ENCODE assay signal across 23 mouse cellular contexts in genomic region chr16:55442821-55443581, GRCm38 (mm10).
DNase-seq lines count a peak whose midpoint lies in the region; ATAC-seq lines count a peak whose summit lies in the region.
"Had no signal": no experiment of that assay in that cellular context is flagged by ENCODE, and none has a peak within 500 bp of the region (broad histone marks: within the 10 kb centered on the region; RNA-seq: fewer than 3 reads in every experiment).

No protein-coding gene starts in this region.

- no peak overlapping the region for H3K4me2 ChIP-seq in limb, embryonic 12.5 days
- H3K4me2 ChIP-seq in midbrain, embryonic 15.5 days = no peak overlapping the region
- H3K4me2 ChIP-seq: forebrain, embryonic 15.5 days; heart, embryonic 11.5 days; hindbrain, embryonic 12.5 days; hindbrain, embryonic 15.5 days had no signal

- DNase-seq in Muller cell, postnatal 12 days (ENCODE audit: inconsistent ontology term) = peak; percentile 74
- peak; percentile 28 for DNase-seq in hindlimb bud, embryonic 11.5 days (ENCODE audit: extremely low spot score, low read depth, low spot score)
- peak; percentile 22 for DNase-seq in mesoderm, embryonic 11.5 days (ENCODE audit: low read depth, low spot score)
- no peak for DNase-seq in ovary, postnatal 10 days (ENCODE audit: low spot score)
- no peak for DNase-seq in frontal cortex, postnatal 14 days (ENCODE audit: low spot score in 2 of 2)
- DNase-seq: adrenal gland, adult 8-10 months; adrenal gland, postnatal 25 days; B cell, adult 2 months; cerebellum, adult 18-20 months; cerebellum, adult 9-10 months; cerebellum, postnatal 14 days; gastrocnemius, adult 2 months; gastrocnemius, postnatal 14 days; heart, adult 11 months had no signal

- 21% methylated on average over 5 of the region's 5 CpGs for WGBS in limb, embryonic 12.5 days
- 86% methylated on average over 5 of the region's 5 CpGs for WGBS in midbrain, embryonic 15.5 days

- peaks cover 15% of the 10 kb centered on the region for H3K4me1 ChIP-seq in limb, embryonic 12.5 days (replicated peaks)
- H3K4me1 ChIP-seq in midbrain, embryonic 15.5 days = no peaks in the 10 kb centered on the region
- H3K4me1 ChIP-seq: forebrain, embryonic 10.5 days; forebrain, embryonic 15.5 days; hindbrain, embryonic 12.5 days; hindbrain, embryonic 15.5 days had no signal

- H3K9me3 ChIP-seq in limb, embryonic 12.5 days = no peaks in the 10 kb centered on the region
- no peaks in the 10 kb centered on the region for H3K9me3 ChIP-seq in midbrain, embryonic 15.5 days
- H3K9me3 ChIP-seq: forebrain, embryonic 10.5 days; forebrain, embryonic 15.5 days; G1E; hindbrain, embryonic 12.5 days; hindbrain, embryonic 15.5 days had no signal

- H3K27ac ChIP-seq in limb, embryonic 12.5 days = 0 out of 2 replicates have a peak overlapping the region, but pooled peaks have one; percentile 17
- no peak overlapping the region for H3K27ac ChIP-seq in midbrain, embryonic 15.5 days
- H3K27ac ChIP-seq: forebrain, embryonic 10.5 days; forebrain, embryonic 15.5 days; gastrocnemius, adult 2 months; hindbrain, embryonic 12.5 days; hindbrain, embryonic 15.5 days had no signal

- H3K4me3 ChIP-seq in limb, embryonic 12.5 days (replicated peaks) = no peak overlapping the region
- H3K4me3 ChIP-seq in midbrain, embryonic 15.5 days = no peak overlapping the region
- H3K4me3 ChIP-seq: forebrain, embryonic 10.5 days; forebrain, embryonic 15.5 days; gastrocnemius, adult 2 months; hindbrain, embryonic 12.5 days; hindbrain, embryonic 15.5 days had no signal

- H3K27me3 ChIP-seq in limb, embryonic 12.5 days = no peaks in the 10 kb centered on the region
- no peaks in the 10 kb centered on the region for H3K27me3 ChIP-seq in midbrain, embryonic 15.5 days (replicated peaks)
- H3K27me3 ChIP-seq: CH12.LX; forebrain, embryonic 15.5 days; hindbrain, embryonic 12.5 days; hindbrain, embryonic 15.5 days had no signal

- H3K9ac ChIP-seq in limb, embryonic 12.5 days (replicated peaks) = no peak overlapping the region
- no peak overlapping the region for H3K9ac ChIP-seq in midbrain, embryonic 15.5 days
- H3K9ac ChIP-seq: forebrain, embryonic 15.5 days; hindbrain, embryonic 12.5 days; hindbrain, embryonic 15.5 days had no signal

- peak; percentile 87 for ATAC-seq in limb, embryonic 12.5 days (ENCODE audit: insufficient number of reproducible peaks, insufficient read depth, low FRiP score, low TSS enrichment, low read depth)
- ATAC-seq in midbrain, embryonic 15.5 days (replicated peaks) = no peak
- ATAC-seq: forebrain, embryonic 15.5 days had no signal

- no peaks in the 10 kb centered on the region for H3K36me3 ChIP-seq in limb, embryonic 12.5 days
- H3K36me3 ChIP-seq in midbrain, embryonic 15.5 days (replicated peaks) = no peaks in the 10 kb centered on the region
- H3K36me3 ChIP-seq: forebrain, embryonic 10.5 days; forebrain, embryonic 15.5 days; G1E; hindbrain, embryonic 12.5 days; hindbrain, embryonic 15.5 days had no signal

Comparison
In these comparisons a context has a peak if more than half of its experiments do, and no peak if none do; other contexts are left out.
1. DNase-seq: peak in Muller cell, postnatal 12 days (single experiment), hindlimb bud, embryonic 11.5 days (single experiment) and mesoderm, embryonic 11.5 days (single experiment); none in ovary, postnatal 10 days (single experiment) and frontal cortex, postnatal 14 days (0 of 2).